In genomic region chr14:25533010-25533409, GRCm38 (mm10) we compare ENCODE assay signal across 9 mouse cellular contexts.
DNase-seq lines count a peak whose midpoint lies in the region; ATAC-seq and TF ChIP-seq lines count a peak whose summit lies in the region.
"Had no signal": no experiment of that assay in that cellular context is flagged by ENCODE, and none has a peak within 500 bp of the region (broad histone marks: within the 10 kb centered on the region; RNA-seq: fewer than 3 reads in every experiment).

No protein-coding gene starts in this region.

- intact Hi-C loops in heart, postnatal 36 days (cut with DNase I) = no loop called here

- WGBS in liver, embryonic 12.5 days (ENCODE audit: insufficient replicate concordance) = 56% methylated on average over 3 of the region's 3 CpGs
- 22% methylated on average over 3 of the region's 3 CpGs for WGBS in stomach, postnatal 0 days

- peak overlapping the region; percentile 22; the same call in 1 of the 2 replicates for H3K9ac ChIP-seq in liver, embryonic 12.5 days
- H3K9ac ChIP-seq in stomach, postnatal 0 days (ENCODE audit: low read length) = no peak overlapping the region
- H3K9ac ChIP-seq: limb, embryonic 12.5 days had no signal

- peak; percentile 94 for DNase-seq in heart, adult 11 months
- DNase-seq in heart, postnatal 36 days = no peak
- peak; percentile 78 for DNase-seq in ovary, adult 18-20 months (ENCODE audit: low spot score)
- DNase-seq in ovary, postnatal 10 days (ENCODE audit: low spot score) = no peak
- no peak for DNase-seq in stomach, postnatal 0 days (ENCODE audit: low spot score)
- no peak for DNase-seq in testis, postnatal 10 days (ENCODE audit: low spot score)
- no peak for DNase-seq in cerebellum, adult 8-10 months

- no peak overlapping the region for H3K4me3 ChIP-seq in liver, embryonic 12.5 days
- H3K4me3 ChIP-seq in stomach, postnatal 0 days (ENCODE audit: low read depth, low read length) = no peak overlapping the region
- H3K4me3 ChIP-seq: limb, embryonic 12.5 days had no signal

- H3K27ac ChIP-seq in liver, embryonic 12.5 days = peak overlapping the region; percentile 79
- peak overlapping the region; percentile 63 for H3K27ac ChIP-seq in stomach, postnatal 0 days (replicated peaks)
- H3K27ac ChIP-seq: limb, embryonic 12.5 days had no signal

- no peak for ATAC-seq in liver, embryonic 12.5 days
- ATAC-seq in stomach, postnatal 0 days (ENCODE audit: low FRiP score, low TSS enrichment) = peak; percentile 41

- H3K9me3 ChIP-seq in liver, embryonic 12.5 days (replicated peaks) = no peaks in the 10 kb centered on the region
- no peaks in the 10 kb centered on the region for H3K9me3 ChIP-seq in stomach, postnatal 0 days (ENCODE audit: control insufficient read depth, low read length)
- H3K9me3 ChIP-seq: limb, embryonic 12.5 days had no signal

- H3K4me1 ChIP-seq in liver, embryonic 12.5 days = peaks cover 92% of the 10 kb centered on the region
- peaks cover 14% of the 10 kb centered on the region for H3K4me1 ChIP-seq in stomach, postnatal 0 days (replicated peaks; ENCODE audit: control insufficient read depth, insufficient read depth)

- no peak for TF ChIP-seq EP300 in stomach, postnatal 0 days (optimal IDR thresholded peaks at IDR 0.05)

- no peaks in the 10 kb centered on the region for H3K27me3 ChIP-seq in liver, embryonic 12.5 days (replicated peaks)
- no peaks in the 10 kb centered on the region for H3K27me3 ChIP-seq in stomach, postnatal 0 days (ENCODE audit: control insufficient read depth, insufficient read depth, low read length)
- H3K27me3 ChIP-seq: limb, embryonic 12.5 days had no signal

- no peak overlapping the region for H3K4me2 ChIP-seq in liver, embryonic 12.5 days
- no peak overlapping the region for H3K4me2 ChIP-seq in stomach, postnatal 0 days (replicated peaks; ENCODE audit: low read depth)
- H3K4me2 ChIP-seq: limb, embryonic 12.5 days had no signal

- peaks cover 27% of the 10 kb centered on the region for H3K36me3 ChIP-seq in liver, embryonic 12.5 days
- peaks cover 6% of the 10 kb centered on the region for H3K36me3 ChIP-seq in stomach, postnatal 0 days (ENCODE audit: control insufficient read depth, insufficient read depth, low read length)

- TF ChIP-seq CTCF in stomach, postnatal 0 days (IDR thresholded peaks at IDR 0.05; ENCODE audit: low read depth) = no peak

Comparison
In these comparisons a context has a peak if more than half of its experiments do, and no peak if none do; other contexts are left out.
1. DNase-seq: peak in heart, adult 11 months (single experiment) and ovary, adult 18-20 months (single experiment); none in heart, postnatal 36 days (0 of 2), ovary, postnatal 10 days (single experiment), stomach, postnatal 0 days (single experiment), testis, postnatal 10 days (single experiment) and cerebellum, adult 8-10 months (single experiment).